Mouse (Mus musculus) ES-Bruce4 (cell line): Measurements from ENCODE around the gene Irgm2.

Experiments
- CTCF ChIP-seq: IDR thresholded peaks from one replicate; pipeline ENCODE4 v1.8.1; 2011; ENCODE audit warnings: low read depth, low read length
- EP300 ChIP-seq: IDR thresholded peaks from 2 replicates; pipeline ENCODE4 v1.6.1; 2011; ENCODE audit warnings: low read depth, low read length; ENCODE audit not compliant: insufficient read depth
- POLR2A ChIP-seq: IDR thresholded peaks from one replicate; pipeline ENCODE4 v1.8.1; 2011; ENCODE audit warnings: low read length; ENCODE audit not compliant: insufficient read depth

- TF ChIP-seq CTCF: no peak
- TF ChIP-seq EP300: no peak
- peak; percentile 24 for TF ChIP-seq POLR2A
Observed at GRCm38 (mm10) chr11:58168167-58168915, 31.1 kb upstream of the Irgm2 start, which contains the start of gene Gemin5.
